Mouse (Mus musculus): Measurements from ENCODE around the gene Cx3cl1. TPM values are rescaled to one million over a fixed set of nuclear protein-coding genes. Genes with fewer than 3 reads are reported as not detected.

Gene Cx3cl1
- polyA plus RNA-seq, 1 experiment = 30.9 TPM

GRCm38 (mm10) chr8:94810153-94810552 lies 38.3 kb downstream of the Cx3cl1 start, which contains the start of gene Ccl17:
Ccl17 (plus strand) TSS chr8:94810453.
- no peak for TF ChIP-seq POLR2A (IDR thresholded peaks at IDR 0.05; ENCODE audit: low read depth, low read length)
- no peak for TF ChIP-seq CTCF (IDR thresholded peaks at IDR 0.05; ENCODE audit: borderline replicate concordance, insufficient read depth, low read length)
- Histone ChIP-seq H3K27ac (ENCODE audit: insufficient read depth, low read length) (no peak within 1 kb of the TSS), H3K4me1 (ENCODE audit: control insufficient read depth, insufficient read depth, low read length) (no peaks in the 10 kb centered on the region; the same call in 1 of the 2 replicates), H3K4me3 (ENCODE audit: insufficient read depth, low read length) (no peak within 1 kb of the TSS)

- Histone ChIP-seq H3K27ac (ENCODE audit: insufficient read depth, low read length) (no peak overlapping the region), H3K4me3 (ENCODE audit: insufficient read depth, low read length) (no peak overlapping the region), H3K4me1 (ENCODE audit: control insufficient read depth, insufficient read depth, low read length) (no peaks in the 10 kb centered on the region; the same call in 1 of the 2 replicates)
- TF ChIP-seq POLR2A (IDR thresholded peaks at IDR 0.05; ENCODE audit: low read depth, low read length) = no peak
- no peak for TF ChIP-seq CTCF (IDR thresholded peaks at IDR 0.05; ENCODE audit: borderline replicate concordance, insufficient read depth, low read length)
Observed at GRCm38 (mm10) chr8:94810855-94811254, 39.0 kb downstream of the Cx3cl1 start.

- no peak for TF ChIP-seq POLR2A (IDR thresholded peaks at IDR 0.05; ENCODE audit: low read depth, low read length)
- no peak for TF ChIP-seq CTCF (IDR thresholded peaks at IDR 0.05; ENCODE audit: borderline replicate concordance, insufficient read depth, low read length)
- no peak overlapping the region for H3K4me3 ChIP-seq (ENCODE audit: insufficient read depth, low read length)
- no peak overlapping the region for H3K27ac ChIP-seq (ENCODE audit: insufficient read depth, low read length)
- H3K4me1 ChIP-seq (ENCODE audit: control insufficient read depth, insufficient read depth, low read length) = no peaks in the 10 kb centered on the region; the same call in 1 of the 2 replicates
Observed at GRCm38 (mm10) chr8:94811654-94812053, 39.8 kb downstream of the Cx3cl1 start.

GRCm38 (mm10) chr8:94812645-94813098 lies 40.9 kb downstream of the Cx3cl1 start:
- Histone ChIP-seq H3K4me1 (ENCODE audit: control insufficient read depth, insufficient read depth, low read length) (no peaks in the 10 kb centered on the region; the same call in 1 of the 2 replicates), H3K27ac (ENCODE audit: insufficient read depth, low read length) (no peak overlapping the region), H3K4me3 (ENCODE audit: insufficient read depth, low read length) (no peak overlapping the region)
- TF ChIP-seq POLR2A (IDR thresholded peaks at IDR 0.05; ENCODE audit: low read depth, low read length) = no peak
- TF ChIP-seq CTCF (IDR thresholded peaks at IDR 0.05; ENCODE audit: borderline replicate concordance, insufficient read depth, low read length) = no peak

- Histone ChIP-seq H3K4me3 (ENCODE audit: insufficient read depth, low read length) (no peak overlapping the region), H3K4me1 (ENCODE audit: control insufficient read depth, insufficient read depth, low read length) (no peaks in the 10 kb centered on the region; the same call in 1 of the 2 replicates), H3K27ac (ENCODE audit: insufficient read depth, low read length) (no peak overlapping the region)
- TF ChIP-seq POLR2A (IDR thresholded peaks at IDR 0.05; ENCODE audit: low read depth, low read length) (no peak), CTCF (IDR thresholded peaks at IDR 0.05; ENCODE audit: borderline replicate concordance, insufficient read depth, low read length) (no peak)
Observed at GRCm38 (mm10) chr8:94814556-94814955, 42.7 kb downstream of the Cx3cl1 start.

GRCm38 (mm10) chr8:94817933-94818332 lies 46.1 kb downstream of the Cx3cl1 start:
- no peak for TF ChIP-seq POLR2A (IDR thresholded peaks at IDR 0.05; ENCODE audit: low read depth, low read length)
- TF ChIP-seq CTCF (IDR thresholded peaks at IDR 0.05; ENCODE audit: borderline replicate concordance, insufficient read depth, low read length) = no peak
- Histone ChIP-seq H3K4me1 (ENCODE audit: control insufficient read depth, insufficient read depth, low read length) (no peaks in the 10 kb centered on the region), H3K4me3 (ENCODE audit: insufficient read depth, low read length) (no peak overlapping the region), H3K27ac (ENCODE audit: insufficient read depth, low read length) (no peak overlapping the region)

GRCm38 (mm10) chr8:94819671-94820179 lies 47.9 kb downstream of the Cx3cl1 start:
- TF ChIP-seq CTCF (IDR thresholded peaks at IDR 0.05; ENCODE audit: borderline replicate concordance, insufficient read depth, low read length) (no peak), POLR2A (IDR thresholded peaks at IDR 0.05; ENCODE audit: low read depth, low read length) (no peak)
- Histone ChIP-seq H3K27ac (ENCODE audit: insufficient read depth, low read length) (no peak overlapping the region), H3K4me3 (ENCODE audit: insufficient read depth, low read length) (no peak overlapping the region), H3K4me1 (ENCODE audit: control insufficient read depth, insufficient read depth, low read length) (no peaks in the 10 kb centered on the region)

- H3K4me1 ChIP-seq (ENCODE audit: control insufficient read depth, insufficient read depth, low read length) = no peaks in the 10 kb centered on the region
Observed at GRCm38 (mm10) chr8:94820553-94820952, 48.7 kb downstream of the Cx3cl1 start.

GRCm38 (mm10) chr8:94821381-94821780 lies 49.6 kb downstream of the Cx3cl1 start:
- no peak overlapping the region for H3K27ac ChIP-seq (ENCODE audit: insufficient read depth, low read length)
- no peak overlapping the region for H3K4me3 ChIP-seq (ENCODE audit: insufficient read depth, low read length)
- peaks cover 2% of the 10 kb centered on the region; the same call in 1 of the 2 replicates for H3K4me1 ChIP-seq (ENCODE audit: control insufficient read depth, insufficient read depth, low read length)
- TF ChIP-seq CTCF (IDR thresholded peaks at IDR 0.05; ENCODE audit: borderline replicate concordance, insufficient read depth, low read length) = no peak
- no peak for TF ChIP-seq POLR2A (IDR thresholded peaks at IDR 0.05; ENCODE audit: low read depth, low read length)

More at GRCm38 (mm10) chr8:94820553-94820952, 48.7 kb downstream of the Cx3cl1 start:
- Histone ChIP-seq H3K27ac (ENCODE audit: insufficient read depth, low read length) (no peak overlapping the region), H3K4me3 (ENCODE audit: insufficient read depth, low read length) (no peak overlapping the region)
- TF ChIP-seq POLR2A (IDR thresholded peaks at IDR 0.05; ENCODE audit: low read depth, low read length) = no peak

- H3K4me3 ChIP-seq (ENCODE audit: insufficient read depth, low read length) = no peak overlapping the region
- H3K4me1 ChIP-seq (ENCODE audit: control insufficient read depth, insufficient read depth, low read length) = peaks cover 3% of the 10 kb centered on the region; the same call in 1 of the 2 replicates
- H3K27ac ChIP-seq (ENCODE audit: insufficient read depth, low read length) = no peak overlapping the region
- TF ChIP-seq POLR2A (IDR thresholded peaks at IDR 0.05; ENCODE audit: low read depth, low read length) (no peak), CTCF (IDR thresholded peaks at IDR 0.05; ENCODE audit: borderline replicate concordance, insufficient read depth, low read length) (peak; percentile 75; the same call in 1 of the 2 replicates)
Observed at GRCm38 (mm10) chr8:94822637-94823560, 51.1 kb downstream of the Cx3cl1 start.
